Mouse (Mus musculus) testis, adult 2 months (tissue): ENCODE measurements around the gene 4930407I10Rik.

ENCODE experiments used
- CTCF ChIP-seq: fragments of 200-500 bp; IDR thresholded peaks from 2 replicates; pipeline ENCODE4 v1.5.1; 2012; ENCODE audit warnings: low read depth, mild to moderate bottlenecking, inconsistent platforms, low read length, moderate library complexity; ENCODE audit not compliant: control insufficient read depth, insufficient read depth, insufficient replicate concordance
- POLR2A ChIP-seq: fragments of 200-500 bp; IDR thresholded peaks from 2 replicates; pipeline ENCODE4 v1.6.1; 2012; ENCODE audit warnings: low read depth, mild to moderate bottlenecking, inconsistent platforms, low read length, moderate library complexity; ENCODE audit not compliant: control insufficient read depth

DNA sequence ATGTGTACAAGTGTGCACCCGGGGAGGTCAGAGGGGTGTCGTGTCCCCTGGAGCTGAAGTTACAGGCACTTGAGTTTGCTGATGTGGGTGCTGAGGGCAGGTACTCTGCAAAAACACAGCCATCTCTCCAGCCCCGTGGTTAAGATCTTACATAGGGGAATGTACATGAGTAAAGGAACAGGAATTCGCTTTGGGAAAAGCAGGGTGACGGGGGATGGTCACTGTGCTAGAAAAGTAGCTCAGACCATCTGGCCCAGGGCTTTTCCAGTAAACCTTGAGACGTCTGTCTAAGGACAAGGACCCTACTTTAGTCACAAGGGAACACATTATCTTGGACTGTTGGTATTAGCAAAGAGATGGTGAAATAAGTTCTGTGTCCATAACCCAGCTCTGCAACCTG is 47.0 kb upstream of the 4930407I10Rik start:
- TF ChIP-seq CTCF (no peak), POLR2A (no peak)
